Mouse (Mus musculus) olfactory bulb, adult 2 months (tissue): ENCODE measurements around the gene St6galnac1.

ENCODE experiments used
- CTCF ChIP-seq: fragments of 200-500 bp; IDR thresholded peaks from 2 replicates; pipeline ENCODE4 v1.5.1; 2012; ENCODE audit warnings: low read depth, mild to moderate bottlenecking, low read length, moderate library complexity; ENCODE audit not compliant: insufficient read depth
- POLR2A ChIP-seq: fragments of 200-500 bp; IDR thresholded peaks from 2 replicates; pipeline ENCODE4 v1.6.1; 2012; ENCODE audit warnings: mild to moderate bottlenecking, low read depth, low read length, moderate library complexity; ENCODE audit not compliant: insufficient read depth

GRCm38 (mm10) chr11:116814076-116814883, 39.0 kb upstream of the St6galnac1 start:
- TF ChIP-seq POLR2A (no peak), CTCF (no peak)
